In the genomic region with DNA sequence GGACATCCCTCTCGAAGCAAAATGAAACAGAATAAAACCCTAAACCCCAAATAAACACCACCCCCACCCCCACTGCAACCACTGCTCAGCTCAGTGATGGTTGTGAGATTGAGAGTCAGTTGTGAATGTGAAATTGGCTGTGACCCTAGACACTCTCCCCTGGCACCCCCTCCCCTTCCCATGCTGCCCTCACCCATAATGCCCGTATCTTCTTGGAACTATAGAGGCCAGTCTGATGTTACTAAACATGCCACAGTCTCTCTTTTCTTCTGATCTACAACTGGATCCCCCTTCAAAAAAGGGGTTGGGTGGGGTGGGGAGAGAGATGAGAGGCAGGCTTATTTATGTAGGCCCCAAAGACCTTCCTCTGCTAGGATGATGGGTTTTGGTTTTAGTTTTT, we compare ENCODE assay signal across 8 mouse cellular contexts.
DNase-seq lines count a peak whose midpoint lies in the region; ATAC-seq and TF ChIP-seq lines count a peak whose summit lies in the region.

No protein-coding gene starts in this region.

- 44% methylated on average over 2 of the region's 2 CpGs for WGBS in lung, embryonic 14.5 days
- WGBS in hindbrain, embryonic 10.5 days, result 24% methylated on average over 2 of the region's 2 CpGs
- 27% methylated on average over 2 of the region's 2 CpGs for WGBS in limb, embryonic 13.5 days
- 41% methylated on average over 2 of the region's 2 CpGs for WGBS in neural tube, embryonic 14.5 days

- H3K27ac ChIP-seq in lung, embryonic 14.5 days (ENCODE audit: low read depth), result peak overlapping the region; percentile 14; the same call in 1 of the 2 replicates
- peak overlapping the region; percentile 80 for H3K27ac ChIP-seq in hindbrain, embryonic 10.5 days
- H3K27ac ChIP-seq in limb, embryonic 13.5 days, result peak overlapping the region; percentile 100
- peak overlapping the region; percentile 99 for H3K27ac ChIP-seq in neural tube, embryonic 14.5 days (ENCODE audit: low read depth, low read length)

- no peak for DNase-seq in lung, embryonic 14.5 days
- DNase-seq in lung, adult 18-20 months, result no peak
- DNase-seq in hindbrain, embryonic 10.5 days (ENCODE audit: low spot score), result no peak
- DNase-seq in urinary bladder, postnatal 25 days (ENCODE audit: low spot score), result no peak
- DNase-seq in cerebellum, postnatal 10 days, result no peak
- DNase-seq in right cerebral cortex, postnatal 4 days, result no peak

- H3K4me2 ChIP-seq in lung, embryonic 14.5 days, result peak overlapping the region; percentile 3; the same call in 1 of the 2 replicates
- peak overlapping the region; percentile 97 for H3K4me2 ChIP-seq in limb, embryonic 13.5 days (replicated peaks)
- peak overlapping the region; percentile 67 for H3K4me2 ChIP-seq in neural tube, embryonic 14.5 days (ENCODE audit: low read depth, low read length)

- no peak for ATAC-seq in lung, embryonic 14.5 days (ENCODE audit: insufficient read depth)
- ATAC-seq in limb, embryonic 13.5 days (ENCODE audit: low FRiP score, low read depth), result no peak
- ATAC-seq in neural tube, embryonic 14.5 days (ENCODE audit: low read depth), result no peak

- no peak overlapping the region for H3K4me3 ChIP-seq in lung, embryonic 14.5 days (ENCODE audit: low read depth, low read length)
- H3K4me3 ChIP-seq in hindbrain, embryonic 10.5 days, result peak overlapping the region; percentile 14
- H3K4me3 ChIP-seq in limb, embryonic 13.5 days, result 0 out of 2 replicates have a peak overlapping the region, but pooled peaks have one; percentile 7
- no peak overlapping the region for H3K4me3 ChIP-seq in neural tube, embryonic 14.5 days (ENCODE audit: low read depth, low read length)

- H3K9ac ChIP-seq in lung, embryonic 14.5 days, result no peak overlapping the region
- peak overlapping the region; percentile 100 for H3K9ac ChIP-seq in limb, embryonic 13.5 days
- peak overlapping the region; percentile 47 for H3K9ac ChIP-seq in neural tube, embryonic 14.5 days (replicated peaks; ENCODE audit: low read depth, low read length)

- H3K36me3 ChIP-seq in lung, embryonic 14.5 days (ENCODE audit: insufficient read depth), result no peaks in the 10 kb centered on the region
- no peaks in the 10 kb centered on the region for H3K36me3 ChIP-seq in hindbrain, embryonic 10.5 days
- H3K36me3 ChIP-seq in limb, embryonic 13.5 days, result no peaks in the 10 kb centered on the region
- no peaks in the 10 kb centered on the region for H3K36me3 ChIP-seq in neural tube, embryonic 14.5 days (ENCODE audit: control insufficient read depth, insufficient read depth, low read length)

- H3K4me1 ChIP-seq in lung, embryonic 14.5 days (ENCODE audit: insufficient read depth), result peaks cover 57% of the 10 kb centered on the region
- H3K4me1 ChIP-seq in hindbrain, embryonic 10.5 days (replicated peaks), result peaks cover 98% of the 10 kb centered on the region
- H3K4me1 ChIP-seq in limb, embryonic 13.5 days, result peaks cover 88% of the 10 kb centered on the region
- H3K4me1 ChIP-seq in neural tube, embryonic 14.5 days (ENCODE audit: control insufficient read depth, insufficient read depth, low read length), result peaks cover 53% of the 10 kb centered on the region

- H3K27me3 ChIP-seq in lung, embryonic 14.5 days (ENCODE audit: insufficient read depth, low read length), result no peaks in the 10 kb centered on the region
- no peaks in the 10 kb centered on the region for H3K27me3 ChIP-seq in hindbrain, embryonic 10.5 days (ENCODE audit: insufficient read depth, poor library complexity, severe bottlenecking)
- no peaks in the 10 kb centered on the region for H3K27me3 ChIP-seq in limb, embryonic 13.5 days
- H3K27me3 ChIP-seq in neural tube, embryonic 14.5 days (ENCODE audit: control insufficient read depth, insufficient read depth, low read length), result no peaks in the 10 kb centered on the region

- TF ChIP-seq CTCF in lung, embryonic 14.5 days (IDR thresholded peaks at IDR 0.05; ENCODE audit: low read depth), result no peak

- no peaks in the 10 kb centered on the region for H3K9me3 ChIP-seq in lung, embryonic 14.5 days (ENCODE audit: low read depth, low read length)
- H3K9me3 ChIP-seq in hindbrain, embryonic 10.5 days, result no peaks in the 10 kb centered on the region
- no peaks in the 10 kb centered on the region for H3K9me3 ChIP-seq in limb, embryonic 13.5 days
- no peaks in the 10 kb centered on the region for H3K9me3 ChIP-seq in neural tube, embryonic 14.5 days (ENCODE audit: control insufficient read depth, low read length)

Comparison
In these comparisons a context has a peak if more than half of its experiments do, and no peak if none do; other contexts are left out.
1. H3K27ac ChIP-seq: peak in every context shown above with its lines; median percentile 100 in limb, embryonic 13.5 days; 99 in neural tube, embryonic 14.5 days; 80 in hindbrain, embryonic 10.5 days; 14 in lung, embryonic 14.5 days.
2. H3K4me2 ChIP-seq: peak in every context shown above with its lines; median percentile 97 in limb, embryonic 13.5 days; 67 in neural tube, embryonic 14.5 days; 3 in lung, embryonic 14.5 days.
3. H3K4me3 ChIP-seq: peak in hindbrain, embryonic 10.5 days (single experiment) and limb, embryonic 13.5 days (single experiment); none in lung, embryonic 14.5 days (single experiment) and neural tube, embryonic 14.5 days (single experiment).